Mouse (Mus musculus) brain, embryonic 18.5 days (tissue): ENCODE measurements around the gene Ptpn21.

Experiments used
- DNase-seq: peaks from one replicate; pipeline ENCODE4 v3.0.0-alpha.2; 2012; ENCODE audit warnings: low read depth, low spot score

The Ptpn21 gene

GRCm38 (mm10) chr12:98736951-98737800, at the start of gene Ptpn21:
TSS of gene Ptpn21 (minus strand) at chr12:98737405.
- DNase-seq, result no peak

GRCm38 (mm10) chr12:98784251-98784650, 47.0 kb upstream of the Ptpn21 start:
- DNase-seq, result no peak

- DNase-seq, result no peak
Measured at GRCm38 (mm10) chr12:98779148-98779547, 41.9 kb upstream of the Ptpn21 start.

- no peak for DNase-seq
Measured at GRCm38 (mm10) chr12:98777509-98777908, 40.3 kb upstream of the Ptpn21 start.

GRCm38 (mm10) chr12:98766241-98766640, 29.0 kb upstream of the Ptpn21 start:
- DNase-seq, result no peak

- DNase-seq, result no peak
Measured at GRCm38 (mm10) chr12:98759700-98760099, 22.5 kb upstream of the Ptpn21 start.

GRCm38 (mm10) chr12:98757636-98758035, 20.4 kb upstream of the Ptpn21 start:
- no peak for DNase-seq

- no peak for DNase-seq
Measured at GRCm38 (mm10) chr12:98747380-98747753, 10.2 kb upstream of the Ptpn21 start.

- DNase-seq, result peak; percentile 82
Measured at GRCm38 (mm10) chr12:98746746-98747379, 9.7 kb upstream of the Ptpn21 start, which contains the start of gene Zc3h14. TSS of gene Zc3h14 (plus strand) at chr12:98746964.

GRCm38 (mm10) chr12:98746131-98746530, 8.9 kb upstream of the Ptpn21 start:
- DNase-seq, result no peak

- DNase-seq, result no peak
Measured at GRCm38 (mm10) chr12:98745626-98746025, 8.4 kb upstream of the Ptpn21 start.

- DNase-seq, result no peak
Measured at GRCm38 (mm10) chr12:98741011-98741501, 3.9 kb upstream of the Ptpn21 start.

- DNase-seq, result no peak
Measured at GRCm38 (mm10) chr12:98737801-98738350, 671 bp upstream of the Ptpn21 start.

- DNase-seq, result no peak
Measured at GRCm38 (mm10) chr12:98734880-98735801, 2.1 kb downstream of the Ptpn21 start.

- DNase-seq, result peak; percentile 73
Measured at GRCm38 (mm10) chr12:98734246-98734879, 2.8 kb downstream of the Ptpn21 start.

- DNase-seq, result no peak
Measured at GRCm38 (mm10) chr12:98733776-98734175, 3.4 kb downstream of the Ptpn21 start.

- DNase-seq, result no peak
Measured at GRCm38 (mm10) chr12:98733165-98733564, 4.0 kb downstream of the Ptpn21 start.

- DNase-seq, result no peak
Measured at GRCm38 (mm10) chr12:98730682-98731081, 6.5 kb downstream of the Ptpn21 start.

- DNase-seq, result no peak
Measured at GRCm38 (mm10) chr12:98727186-98727585, 10.0 kb downstream of the Ptpn21 start.

- no peak for DNase-seq
Measured at GRCm38 (mm10) chr12:98726078-98726477, 11.1 kb downstream of the Ptpn21 start.

- no peak for DNase-seq
Measured at GRCm38 (mm10) chr12:98724976-98725375, 12.2 kb downstream of the Ptpn21 start.
